Mouse (Mus musculus) bone marrow macrophage, adult 2 months (primary cell): ENCODE results near the gene Rnaseh2b.

Experiments used
- CTCF ChIP-seq: IDR thresholded peaks from 2 replicates; pipeline ENCODE4 v1.5.1; 2012; ENCODE audit warnings: low read depth, mild to moderate bottlenecking, low read length, moderate library complexity
- POLR2A ChIP-seq: IDR thresholded peaks from 2 replicates; pipeline ENCODE4 v1.6.1; 2012; ENCODE audit warnings: mild to moderate bottlenecking, low read depth, low read length, borderline replicate concordance

DNA sequence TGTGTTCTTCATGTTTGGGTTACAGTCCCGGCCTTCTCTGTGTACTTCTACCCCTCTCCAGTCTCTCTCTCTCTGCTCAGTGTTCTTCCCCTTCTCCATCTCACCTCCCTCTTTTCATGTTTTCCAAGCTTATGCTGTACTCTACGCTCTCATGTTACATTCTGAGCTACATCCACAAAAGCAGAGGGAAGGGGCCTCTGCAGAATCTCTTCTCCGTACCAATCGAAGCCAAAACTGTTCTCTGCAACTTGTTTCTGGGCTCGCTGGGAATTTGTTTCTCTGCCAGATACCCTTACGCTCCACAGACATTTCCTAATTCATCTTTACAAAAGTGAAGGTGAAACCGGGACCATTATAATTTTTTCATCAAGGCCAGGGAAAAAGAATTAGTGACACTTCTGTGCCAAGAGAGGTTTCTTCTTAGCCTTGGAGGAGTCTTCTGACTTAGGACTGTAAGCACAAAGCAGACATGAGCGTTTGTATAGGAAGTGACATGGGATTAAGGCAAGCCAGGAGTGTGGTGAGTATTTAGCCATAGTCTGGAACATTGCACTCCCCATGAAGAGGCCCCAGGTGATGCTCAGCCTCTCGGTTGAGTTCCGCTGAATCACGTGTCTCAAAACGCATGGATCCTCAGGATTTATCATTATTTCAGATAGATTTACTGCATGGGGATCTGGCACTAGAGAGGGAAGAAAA, 21.5 kb upstream of the Rnaseh2b start:
- TF ChIP-seq CTCF = no peak
- no peak for TF ChIP-seq POLR2A
